Mouse (Mus musculus) cerebellum, postnatal 36 days (tissue): ENCODE data around the gene Stoml1.
"Not testable (repeated sequence)": the region's sequence is repeated elsewhere in the genome, so short reads cannot be mapped to it uniquely, and the experiment has no call there.

Source experiments
- DNase-seq, 2 experiments: peaks; one replicate each; pipeline ENCODE4 v3.0.0; 2021 to 2022; ENCODE audit warnings: mixed read lengths in 2 of 2

The Stoml1 gene

DNA sequence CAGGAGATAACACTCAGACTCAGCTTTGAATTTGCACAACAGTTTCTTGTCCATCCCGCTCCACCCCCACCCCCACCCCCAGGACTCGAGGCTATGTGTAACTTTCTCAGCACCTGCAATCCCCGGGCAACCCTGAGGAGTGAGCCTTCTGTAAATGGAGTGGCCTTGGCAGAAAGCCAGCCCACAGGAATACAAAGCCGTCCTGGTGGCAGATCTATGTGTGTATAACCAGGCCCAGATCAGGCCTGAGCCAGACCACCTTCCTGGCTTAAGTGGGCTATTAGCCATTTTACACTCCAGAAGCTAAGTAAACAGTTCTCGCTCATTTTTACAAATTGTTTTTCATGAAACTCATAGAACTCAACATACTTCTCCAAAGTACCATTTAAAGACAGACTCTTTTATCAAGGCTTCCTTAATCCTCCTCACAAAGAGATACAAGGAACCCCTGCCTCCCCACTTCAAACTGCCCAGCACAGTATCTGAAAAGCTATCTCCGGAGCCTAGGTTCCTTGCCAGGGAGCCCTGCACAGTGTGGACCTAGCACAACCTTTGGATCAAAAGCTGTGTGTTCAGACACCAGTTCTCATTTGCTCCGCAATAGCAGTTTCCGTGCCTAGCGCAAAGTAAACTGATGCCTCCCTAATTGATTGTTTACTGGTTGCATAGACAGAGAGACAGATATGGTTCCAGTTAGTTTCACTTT, 11.0 kb upstream of the Stoml1 start:
- DNase-seq, result peak; percentile 38 to 43

DNA sequence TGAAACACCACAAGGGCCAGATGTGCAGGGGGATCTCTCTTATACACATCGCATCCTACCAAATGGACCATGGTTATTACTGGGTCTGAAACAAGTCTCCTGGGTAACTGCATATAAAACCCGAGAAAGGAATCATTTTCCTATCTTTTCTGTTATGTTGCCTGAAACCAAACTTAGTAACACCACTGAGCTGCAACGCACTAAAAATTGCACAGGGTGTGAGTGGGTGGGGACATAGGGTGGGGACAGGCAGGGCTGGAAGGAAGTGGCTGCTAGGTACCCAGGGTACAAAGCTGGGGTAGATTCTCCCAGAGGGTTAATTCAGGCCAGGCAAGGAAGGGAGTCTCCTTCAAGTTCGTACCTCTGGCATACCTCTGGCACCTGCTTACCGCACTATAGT, 10.3 kb upstream of the Stoml1 start:
- DNase-seq, result no peak

DNA sequence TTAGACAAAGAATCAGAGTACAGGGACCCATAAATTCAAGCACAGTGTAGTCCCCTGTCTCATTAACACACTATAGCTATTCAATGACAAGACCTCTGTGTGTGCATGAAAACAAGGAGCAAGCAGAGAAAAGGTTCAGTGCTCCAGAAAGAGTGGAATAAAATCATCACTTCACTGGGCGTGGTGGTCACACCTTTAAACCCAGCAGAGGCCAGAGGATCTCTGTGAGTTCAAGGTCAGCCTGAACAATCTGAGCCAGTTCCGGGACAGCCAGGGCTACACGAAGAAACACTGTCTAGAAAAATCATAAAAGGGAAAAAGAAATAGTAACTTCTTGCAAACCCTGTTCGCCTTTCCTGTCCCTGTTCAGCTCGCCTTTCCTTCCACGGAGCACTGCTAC, 9.3 kb upstream of the Stoml1 start:
- no peak for DNase-seq

DNA sequence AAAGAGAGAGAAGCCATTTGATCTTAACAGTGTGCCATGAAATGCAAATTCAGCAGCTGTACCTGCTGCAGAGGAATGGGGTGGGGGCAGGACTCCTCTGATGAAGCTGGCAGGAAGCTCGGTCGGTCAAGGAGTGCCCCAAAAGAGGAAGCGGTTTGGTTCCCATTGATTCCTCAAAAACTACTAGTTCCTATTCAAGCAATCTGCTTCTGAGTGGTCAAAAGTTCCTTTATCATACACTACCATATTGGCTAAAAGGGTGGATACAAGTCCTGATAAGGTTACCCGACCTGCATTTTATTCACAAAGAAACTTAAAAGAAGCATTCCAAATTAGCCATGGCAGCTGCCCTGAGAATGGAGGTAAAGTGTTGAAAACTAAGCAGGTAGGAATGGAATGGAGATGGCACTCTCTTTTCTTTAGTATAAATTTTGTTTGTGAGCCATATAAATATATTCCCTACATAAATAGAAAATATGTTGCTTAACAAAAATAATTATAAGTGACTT, 6.8 kb upstream of the Stoml1 start:
- DNase-seq, result no peak

DNA sequence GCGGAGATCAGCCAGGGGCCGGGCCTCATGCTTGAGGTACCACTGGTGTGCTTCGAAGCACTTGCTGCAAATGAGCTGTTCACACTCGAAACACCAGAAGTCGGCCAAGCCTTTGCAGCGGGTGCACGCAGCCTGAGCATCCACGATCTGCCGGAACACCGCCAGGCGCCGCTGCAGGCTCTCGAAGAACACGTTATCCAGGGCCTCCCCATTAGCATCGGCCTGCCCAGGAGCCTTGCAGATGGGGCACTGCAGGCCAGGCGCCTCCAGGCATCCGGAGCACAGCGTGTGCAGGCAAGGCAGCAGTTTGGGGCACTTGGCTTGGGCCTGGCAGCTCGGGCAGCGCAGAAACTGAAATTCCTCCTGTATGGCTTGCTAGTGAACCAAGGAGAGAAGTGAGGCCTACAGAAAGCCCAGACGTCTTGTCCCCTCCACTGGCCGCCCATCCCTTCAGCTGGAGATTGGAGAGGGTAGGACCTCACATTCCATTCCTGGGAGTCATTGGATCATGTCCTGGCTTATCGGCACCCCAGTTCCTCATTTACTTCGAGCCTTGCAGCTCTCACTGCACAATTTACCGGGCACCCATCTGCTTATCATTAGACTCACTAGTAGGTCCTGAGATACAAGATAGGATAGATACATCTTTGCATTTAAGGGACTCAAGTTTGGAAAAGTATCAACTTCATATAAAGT, 5.8 kb upstream of the Stoml1 start:
- peak; percentile 75 to 79 for DNase-seq

DNA sequence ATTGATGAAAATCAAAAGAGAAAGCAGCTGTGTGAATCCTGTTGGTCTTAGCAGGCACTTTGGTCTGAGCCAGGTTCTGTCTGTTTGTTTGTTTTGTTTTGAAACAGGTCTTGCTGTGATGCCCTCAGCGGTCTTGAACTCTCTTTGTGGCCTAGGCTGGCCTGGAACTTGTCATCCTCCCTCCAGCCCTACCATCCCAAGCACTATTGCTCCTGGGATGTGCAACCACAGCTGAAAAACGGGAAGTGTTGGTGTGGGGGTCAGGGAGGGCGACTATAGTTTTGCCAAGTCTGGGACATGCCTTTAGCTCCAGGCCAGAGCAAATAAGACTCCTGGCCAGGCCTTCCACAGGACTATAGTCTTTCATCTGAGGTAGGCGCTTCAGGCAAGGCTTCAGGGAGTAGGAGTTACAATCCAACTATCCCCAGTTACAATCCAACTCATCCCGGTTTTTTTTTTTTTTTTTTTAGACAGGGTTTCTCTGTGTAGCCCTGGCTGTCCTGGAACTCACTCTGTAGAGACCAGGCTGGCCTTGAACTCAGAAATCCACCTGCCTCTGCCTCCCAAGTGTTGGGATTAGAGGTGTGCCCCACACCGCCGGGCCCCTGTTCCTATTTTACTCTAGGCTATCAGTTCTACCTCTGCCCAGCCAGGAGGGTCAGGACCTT, 4.1 kb upstream of the Stoml1 start:
- no peak for DNase-seq

DNA sequence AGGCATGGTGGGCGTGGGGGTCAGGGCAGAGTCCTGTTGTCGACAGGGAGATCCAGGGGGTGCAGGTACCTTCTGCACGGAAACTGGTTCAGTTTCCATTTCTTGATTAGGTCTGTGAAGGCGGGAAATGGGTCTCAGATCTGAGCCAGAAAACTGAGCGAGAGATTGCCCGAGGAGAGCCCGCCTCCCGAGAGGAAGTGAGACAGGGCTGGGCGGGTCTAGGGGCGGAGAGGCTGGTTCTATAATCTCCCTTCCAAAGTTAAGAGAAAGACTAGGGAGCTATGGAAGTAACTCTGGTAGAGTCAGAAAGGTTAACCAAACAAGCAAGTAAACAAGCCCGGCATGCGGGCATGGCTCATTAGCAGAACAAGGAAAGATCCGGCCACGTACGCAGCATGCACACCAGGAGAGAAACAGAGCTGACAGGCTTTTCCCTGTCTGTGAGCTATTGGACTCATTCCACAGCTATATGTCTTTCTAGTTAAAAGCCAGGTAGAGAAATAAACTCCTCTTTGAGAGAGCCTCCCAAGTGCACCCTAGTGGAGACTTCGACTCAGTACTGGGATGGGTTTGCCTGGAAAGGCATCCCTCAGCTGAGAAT, 3.3 kb upstream of the Stoml1 start, which contains the start of gene Pml:
Pml (minus strand) TSS at position 195 of the 601 bp plus-strand sequence.
- DNase-seq, result peak; percentile 61 to 67

DNA sequence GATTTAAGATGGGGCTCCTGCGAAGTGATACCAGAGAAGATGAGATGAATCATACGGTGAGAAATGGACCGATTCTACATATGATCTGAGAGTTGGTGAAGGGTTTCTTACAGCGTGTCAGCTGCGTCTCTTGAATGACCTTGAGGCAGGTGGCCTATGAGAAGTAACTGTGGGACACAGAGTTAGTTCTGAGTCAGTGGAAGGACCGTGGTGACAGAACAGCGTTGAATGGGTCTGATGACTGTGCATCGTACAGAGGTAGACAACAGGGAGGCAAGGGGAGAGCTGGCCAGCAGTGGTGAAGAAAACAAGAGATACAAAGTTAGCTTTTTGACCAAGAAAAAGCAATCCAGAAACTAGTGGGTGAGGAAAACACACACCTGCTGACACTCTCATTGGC, 2.6 kb upstream of the Stoml1 start:
- DNase-seq, result no peak

DNA sequence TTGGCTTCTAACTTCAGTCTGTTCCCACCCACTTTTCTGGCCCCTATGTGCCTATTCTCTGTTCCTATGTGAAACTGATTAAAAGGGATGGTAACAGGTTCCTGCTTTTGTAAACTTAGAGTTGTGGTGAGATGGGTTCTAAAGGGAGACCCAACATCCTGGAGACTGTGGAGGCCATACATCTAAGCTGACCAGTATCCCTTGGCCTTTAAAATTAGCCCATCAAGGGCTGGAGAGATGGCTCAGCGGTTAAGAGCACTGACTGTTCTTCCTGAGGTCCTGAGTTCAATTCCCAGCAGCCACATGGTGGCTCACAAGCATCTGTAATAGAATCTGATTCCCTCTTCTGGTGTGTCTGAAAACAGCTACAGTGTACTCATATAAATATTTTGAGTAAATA, 2.2 kb upstream of the Stoml1 start:
- DNase-seq, result not testable (repeated sequence)

DNA sequence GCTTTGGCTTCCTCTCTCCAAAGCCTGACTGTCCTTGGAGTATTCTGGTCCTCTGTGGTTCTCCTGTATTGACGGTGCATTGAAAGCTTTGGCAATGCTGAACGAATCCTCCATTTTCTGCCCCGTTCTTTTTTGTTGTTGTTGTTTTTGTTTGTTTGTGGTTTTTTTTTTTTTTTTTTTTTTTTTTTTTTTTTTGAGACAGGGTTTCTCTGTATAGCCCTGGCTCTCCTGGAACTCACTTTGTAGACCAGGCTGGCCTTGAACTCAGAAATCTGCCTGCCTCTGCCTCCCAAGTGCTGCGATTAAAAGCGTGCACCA, 800 bp downstream of the Stoml1 start:
- DNase-seq, result not testable (repeated sequence)

DNA sequence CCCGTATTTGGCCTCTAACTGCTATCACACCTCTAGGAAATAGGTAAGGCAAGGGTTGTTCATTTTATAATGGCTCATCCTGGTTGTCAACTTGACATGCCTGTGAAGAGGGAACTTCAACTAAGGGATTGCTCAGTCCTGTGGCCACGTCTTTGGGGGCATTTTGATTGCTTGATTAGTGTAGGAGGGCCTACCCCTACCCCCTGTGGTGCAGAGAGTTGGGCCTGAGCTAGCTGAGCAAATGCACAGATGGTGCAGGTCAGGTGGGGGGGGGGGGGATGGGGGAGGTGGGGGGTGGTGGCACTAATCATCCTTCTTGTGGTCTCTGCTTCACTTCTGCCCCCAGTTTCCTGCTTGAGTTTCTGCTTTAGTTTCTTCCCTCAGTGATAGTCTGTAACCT, 2.1 kb downstream of the Stoml1 start:
- no peak for DNase-seq

DNA sequence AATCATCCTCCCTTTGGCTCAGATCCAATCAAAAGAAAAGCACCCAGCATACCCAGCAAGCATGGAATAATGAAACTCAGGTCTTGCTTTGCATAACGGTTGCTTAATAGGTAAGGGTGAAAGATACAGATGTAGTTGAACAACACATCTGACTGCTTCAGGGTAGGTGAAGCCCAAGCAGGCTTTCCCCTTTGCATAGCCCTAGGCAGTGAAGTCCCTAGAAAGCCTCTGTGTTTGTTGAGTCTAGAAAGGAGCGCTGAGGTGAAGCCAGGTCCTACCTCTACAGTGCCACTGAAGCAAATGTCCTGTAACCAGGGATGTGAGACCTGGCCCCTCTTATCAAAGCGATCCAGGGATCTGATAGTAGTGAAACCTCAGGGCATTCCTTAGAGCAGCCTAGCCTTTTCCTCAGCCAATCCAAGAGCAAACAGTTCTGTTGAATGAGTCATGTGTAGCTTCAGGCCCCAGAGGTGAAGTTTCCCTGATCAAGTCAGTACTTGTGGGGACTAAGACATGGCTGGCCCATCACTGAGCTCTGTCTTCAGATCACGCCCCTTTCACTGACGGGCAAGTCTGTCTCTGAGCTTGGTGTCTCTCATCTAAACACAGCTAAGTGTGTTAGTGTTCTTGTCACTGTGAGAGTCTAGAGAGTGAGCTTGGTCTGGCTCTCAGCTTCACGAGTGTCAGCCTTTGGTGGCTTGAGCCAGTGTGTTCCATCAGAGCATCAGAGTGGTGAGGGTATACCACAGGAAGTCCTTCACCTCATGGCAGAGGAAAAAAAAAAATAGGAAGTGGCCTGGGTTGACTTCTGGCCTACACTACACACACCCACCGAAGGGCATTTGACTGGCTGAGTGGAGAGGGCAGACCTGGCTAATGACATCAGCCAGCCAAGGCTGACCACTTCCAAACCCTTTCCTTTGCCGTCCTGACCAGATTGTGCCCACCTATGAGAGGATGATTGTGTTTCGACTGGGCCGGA, 3.0 kb downstream of the Stoml1 start:
- no peak for DNase-seq

DNA sequence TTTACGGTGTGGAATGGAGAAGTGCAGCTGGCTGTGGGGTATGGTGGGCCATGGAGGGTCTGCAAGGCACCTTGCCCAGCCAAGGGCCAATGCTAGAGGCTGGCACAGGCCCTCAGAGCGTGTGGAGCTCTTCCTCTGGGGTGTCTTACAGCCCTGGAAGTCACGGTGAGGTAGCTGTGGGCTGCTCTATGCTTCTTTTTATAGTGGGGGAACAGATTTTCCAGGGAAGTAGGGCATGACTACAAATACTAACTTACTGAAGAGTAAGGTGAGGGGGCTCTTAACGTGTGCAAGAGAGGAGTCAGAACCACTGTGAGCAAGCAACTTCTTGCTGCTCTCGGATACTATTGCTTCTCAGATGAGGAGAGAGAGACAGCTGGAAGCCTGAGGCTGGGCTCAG, 9.5 kb downstream of the Stoml1 start:
- no peak for DNase-seq

DNA sequence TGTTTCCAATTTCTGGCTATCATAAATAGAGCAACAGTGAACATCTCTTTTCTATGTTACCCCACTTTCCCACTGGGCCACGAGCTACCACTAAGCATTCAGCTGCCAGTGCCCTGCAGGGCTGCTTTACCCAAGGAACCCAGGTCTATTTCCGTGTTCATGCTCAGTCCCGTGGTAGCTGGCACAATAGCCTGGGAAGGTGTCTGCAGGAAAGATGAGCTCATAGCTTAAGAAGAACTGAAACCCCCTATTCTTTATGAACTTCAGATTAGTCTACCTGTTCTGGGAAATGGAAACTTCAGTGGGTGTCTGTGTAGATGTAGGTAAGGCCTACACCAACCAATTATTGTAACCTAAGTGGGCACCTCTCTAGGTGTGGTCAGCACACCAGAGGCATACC, 12.4 kb downstream of the Stoml1 start:
- no peak for DNase-seq

DNA sequence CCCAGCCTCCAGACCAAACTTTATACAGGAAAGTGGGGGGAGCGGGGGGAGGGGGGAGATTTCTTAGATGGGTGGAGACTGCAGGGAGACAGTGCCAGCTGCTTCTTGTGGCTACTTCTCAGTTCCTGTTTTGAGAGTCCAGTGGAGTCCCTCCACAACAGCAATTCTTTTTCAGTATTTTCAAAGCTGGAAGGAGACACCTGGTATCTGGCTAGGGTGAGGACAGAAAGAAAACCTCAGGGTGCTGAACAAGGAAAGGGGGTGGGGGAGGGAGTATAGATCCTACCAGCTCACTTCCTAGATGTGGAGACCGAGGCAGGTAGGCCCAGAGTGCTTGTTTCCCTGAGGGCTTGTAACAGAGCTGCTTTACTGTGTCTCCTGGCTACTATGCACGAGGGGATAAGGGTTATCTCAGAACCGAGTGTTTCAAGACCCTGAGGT, 13.6 kb downstream of the Stoml1 start:
- no peak for DNase-seq

DNA sequence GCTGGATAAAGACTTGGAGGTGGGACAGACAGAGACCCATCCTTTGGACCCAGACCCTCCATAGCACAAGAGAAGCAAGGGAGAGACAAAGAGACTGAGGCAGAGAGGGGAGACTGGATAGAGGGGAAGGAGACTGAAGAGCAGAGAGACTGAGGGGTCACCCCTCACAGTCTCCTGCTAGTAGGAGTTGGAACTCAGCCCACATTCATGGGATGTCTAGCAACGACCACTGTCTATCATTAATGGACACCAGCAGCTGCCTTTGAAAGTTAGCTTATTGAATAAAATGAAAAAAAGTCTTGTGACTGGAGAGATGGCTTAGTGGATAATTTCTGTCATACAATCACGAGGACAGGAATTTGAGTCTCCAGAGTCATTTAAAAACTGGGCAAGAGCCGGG, 14.1 kb downstream of the Stoml1 start:
- no peak for DNase-seq

DNA sequence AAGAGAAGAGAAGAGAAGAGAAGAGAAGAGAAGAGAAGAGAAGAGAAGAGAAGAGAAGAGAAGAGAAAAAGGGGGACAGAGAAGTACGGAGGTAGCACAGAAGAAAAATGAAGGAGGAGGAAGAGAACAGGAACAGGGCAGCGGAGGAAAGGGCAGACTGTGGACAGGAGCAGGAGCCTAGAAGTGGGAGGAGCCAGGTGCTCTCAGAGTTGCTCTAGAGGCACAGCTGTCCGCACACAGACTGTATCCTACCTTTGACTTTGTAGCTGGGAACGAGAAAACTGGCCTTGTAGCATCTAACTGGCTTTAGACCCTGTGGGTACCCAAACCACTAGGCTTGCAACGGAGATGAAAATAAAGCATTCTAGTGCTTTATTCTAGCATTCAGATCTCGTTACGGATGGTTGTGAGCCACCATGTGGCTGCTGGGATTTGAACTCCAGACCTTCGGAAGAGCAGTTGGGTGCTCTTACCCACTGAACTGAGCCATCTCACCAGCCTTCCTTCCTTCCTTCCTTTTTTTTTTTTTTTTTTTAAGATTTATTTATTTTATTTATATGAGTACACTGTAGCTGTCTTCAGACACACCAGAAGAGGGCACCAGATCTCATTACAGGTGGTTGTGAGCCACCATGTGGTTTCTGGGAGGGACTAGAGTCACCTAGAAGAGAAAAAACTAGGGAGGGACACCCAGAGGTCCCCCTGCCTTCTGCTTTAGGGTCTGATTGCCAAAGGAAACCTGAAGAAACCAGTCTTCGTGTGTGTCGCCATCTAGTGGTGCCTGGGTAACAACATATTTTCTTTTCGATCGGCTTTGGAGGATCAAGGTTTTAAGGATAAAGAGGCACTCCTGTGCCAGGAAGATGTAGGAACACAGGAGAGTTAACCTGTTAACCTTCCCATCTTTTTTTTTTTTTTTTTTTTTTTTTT, 15.7 kb downstream of the Stoml1 start:
- DNase-seq, result peak; percentile 41 to 63

DNA sequence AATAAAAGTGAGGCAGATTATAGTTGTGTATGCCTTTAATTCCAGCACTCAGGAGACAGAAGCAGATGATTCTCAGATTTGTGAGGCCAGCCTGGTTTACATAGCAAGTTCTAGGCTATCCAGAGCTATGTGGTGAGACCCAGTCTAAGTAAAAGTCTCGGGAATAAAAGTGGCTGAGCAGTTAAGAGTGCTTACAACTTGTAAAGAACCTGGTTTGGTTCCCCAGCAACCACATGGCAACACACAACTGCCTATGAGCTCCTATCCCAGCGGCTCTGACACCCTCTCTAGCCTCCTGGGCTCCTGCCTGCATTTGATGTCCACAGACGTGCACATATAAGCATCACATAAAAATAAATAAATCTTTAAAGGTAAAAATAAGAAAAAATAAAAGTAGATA, 17.1 kb downstream of the Stoml1 start:
- DNase-seq, result no peak

DNA sequence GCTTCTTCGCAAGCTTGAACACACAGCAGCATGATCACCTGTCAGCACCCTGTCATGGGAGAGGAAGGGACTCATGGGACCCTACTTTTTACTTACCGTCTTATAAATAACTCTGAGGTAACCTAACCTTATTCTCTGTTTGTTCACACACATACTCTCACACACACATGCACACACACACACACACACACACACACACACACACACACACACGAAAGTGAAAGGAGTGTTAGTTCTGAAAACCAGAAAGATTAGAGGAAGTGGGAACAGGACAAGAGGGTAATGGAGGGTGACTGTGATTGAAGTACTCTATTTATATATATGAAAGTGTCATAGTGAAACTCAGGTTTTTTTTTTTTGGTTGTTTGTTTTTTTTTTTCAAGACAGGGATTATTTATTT, 18.1 kb downstream of the Stoml1 start:
- DNase-seq, result no peak

DNA sequence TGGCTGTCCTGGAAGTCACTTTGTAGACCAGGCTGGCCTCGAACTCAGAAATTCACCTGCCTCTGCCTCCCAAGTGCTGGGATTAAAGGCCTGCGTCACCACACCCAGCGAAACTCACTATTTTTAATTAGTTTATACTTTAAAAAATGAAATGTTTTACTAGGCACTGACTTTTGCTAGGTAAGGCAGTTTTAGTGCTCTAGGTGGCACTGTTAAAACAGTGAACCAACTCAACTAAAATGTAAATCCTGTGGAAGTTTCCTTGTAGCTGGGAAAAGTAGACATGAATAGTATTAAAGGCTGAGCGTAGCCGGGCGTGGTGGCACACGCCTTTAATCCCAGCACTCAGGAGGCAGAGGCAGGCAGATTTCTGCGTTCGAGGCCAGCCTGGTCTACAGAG, 18.6 kb downstream of the Stoml1 start:
- DNase-seq, result not testable (repeated sequence)

DNA sequence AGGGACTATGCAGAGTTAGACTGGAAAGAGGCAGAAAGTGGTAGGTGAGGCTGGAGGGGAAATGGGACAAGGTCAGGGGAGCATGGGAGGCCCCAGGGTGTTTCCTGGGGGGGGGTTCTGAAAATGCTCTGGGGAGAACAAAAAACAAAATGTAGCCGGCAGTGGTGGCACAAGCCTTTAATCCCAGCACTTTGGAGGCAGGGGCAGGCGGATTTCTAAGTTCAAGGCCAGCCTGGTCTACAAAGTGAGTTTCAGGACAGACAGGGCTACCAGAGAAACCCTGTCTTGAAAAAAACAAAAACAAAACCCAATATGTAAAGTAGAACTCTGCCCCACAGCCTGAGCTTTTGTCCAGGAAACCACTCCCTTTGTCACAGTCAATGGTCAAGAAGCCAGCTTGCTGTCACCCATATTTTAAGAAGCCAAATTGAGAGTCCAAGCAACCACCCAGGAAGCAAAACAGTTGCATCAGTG, 19.1 kb downstream of the Stoml1 start:
- no peak for DNase-seq
